Mouse (Mus musculus) effector memory CD4-positive, alpha-beta T cell, adult 7 months (primary cell): Measurements from ENCODE around the gene Rnf217. TPM values are rescaled to one million over a fixed set of nuclear protein-coding genes. Genes with fewer than 3 reads are reported as not detected.

ENCODE experiments used
- polyA plus RNA-seq: library from polyadenylated mRNA; unstranded; fragments of 100-300 nt; shearing (Covaris generic); gene quantifications from one replicate; pipeline ENCODE4 v1.2.1, GENCODE M21; 2017

Gene Rnf217
- not detected for polyA plus RNA-seq

GRCm38 (mm10) chr10:31609066-31609961, at the start of gene Rnf217:
TSS of gene Rnf217 (minus strand) at chr10:31609184.

GRCm38 (mm10) chr10:31445291-31446124, 163.5 kb downstream of the Rnf217 start, which contains the start of gene Tpd52l1:
TSS of gene Tpd52l1 (minus strand) at chr10:31445958.

Other genes with a start within 250 kb of the Rnf217 start
- gene Tpd52l1, start 163.2 kb downstream of the Rnf217 start, polyA plus RNA-seq: not detected